Mouse (Mus musculus) ES-Bruce4 (cell line): Measurements from ENCODE around the gene Map1b.

Source experiments
- CTCF ChIP-seq: IDR thresholded peaks from one replicate; pipeline ENCODE4 v1.8.1; 2011; ENCODE audit warnings: low read depth, low read length
- EP300 ChIP-seq: IDR thresholded peaks from 2 replicates; pipeline ENCODE4 v1.6.1; 2011; ENCODE audit warnings: low read depth, low read length; ENCODE audit not compliant: insufficient read depth
- POLR2A ChIP-seq: IDR thresholded peaks from one replicate; pipeline ENCODE4 v1.8.1; 2011; ENCODE audit warnings: low read length; ENCODE audit not compliant: insufficient read depth

- no peak for TF ChIP-seq CTCF
- TF ChIP-seq EP300 = no peak
- TF ChIP-seq POLR2A = no peak
Measured at GRCm38 (mm10) chr13:99502126-99502744, 14.1 kb downstream of the Map1b start.
